Mouse (Mus musculus) liver, embryonic 14.5 days (tissue): ENCODE measurements at regions not wholly inside any gene's neighbourhood (a gene's known extent, or its start where the extent isn't known, plus 50 kb on each side); places are given as distances from the start of the nearest gene placed in this dataset.

Source experiments
- CTCF ChIP-seq: IDR thresholded peaks from 2 replicates; pipeline ENCODE4 v1.5.1; 2016; ENCODE audit warnings: antibody characterized with exemption, low read depth, control low read depth
- EP300 ChIP-seq: IDR thresholded peaks from 2 replicates; pipeline ENCODE4 v1.6.1; 2016; ENCODE audit warnings: antibody characterized with exemption, low read depth

DNA sequence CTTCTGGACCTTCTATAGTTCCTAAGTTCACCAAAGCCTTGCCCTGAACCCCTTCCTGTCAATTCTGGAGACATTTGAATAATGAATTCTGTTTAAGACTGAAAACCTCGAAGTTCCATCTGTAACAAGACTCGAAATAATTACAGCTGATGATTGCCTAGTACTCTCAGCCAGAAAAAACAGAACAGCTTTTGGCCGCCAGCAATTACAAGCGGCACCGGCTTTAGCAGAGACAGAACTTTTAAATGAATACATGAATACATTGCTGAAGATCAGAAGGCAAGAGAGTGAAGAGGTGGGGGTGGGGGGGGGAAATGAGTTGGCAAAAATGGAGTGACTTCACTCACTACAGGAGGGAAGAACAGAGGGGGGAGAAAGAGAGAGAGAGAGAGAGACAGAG, 112.6 kb downstream of the Spata19 start:
- TF ChIP-seq CTCF (no peak), EP300 (no peak)
